Mouse (Mus musculus) midbrain, embryonic 14.5 days (tissue): ENCODE measurements around the gene Rdm1. TPM values are rescaled to one million over a fixed set of nuclear protein-coding genes. Genes with fewer than 3 reads are reported as not detected.
"Not testable (repeated sequence)": the region's sequence is repeated elsewhere in the genome, so short reads cannot be mapped to it uniquely, and the experiment has no call there.

ENCODE experiments used
- ATAC-seq: fragments of 200-750 bp; cut with Nextera tagmentation; 2 replicates; pipeline ENCODE4 v1.8.0; 2017; ENCODE audit warnings: moderate number of reproducible peaks, moderate library complexity; ENCODE audit not compliant: low FRiP score, low TSS enrichment
- DNase-seq: peaks from one replicate; pipeline ENCODE4 v3.0.0-alpha.2; 2015
- H3K27ac ChIP-seq: fragments of 300-500 bp; sonication (generic); replicated peaks from 2 replicates; pipeline ENCODE4 v1.5.1; 2014; ENCODE audit warnings: mild to moderate bottlenecking, low read depth, low read length, moderate library complexity
- H3K27me3 ChIP-seq: fragments of 300-500 bp; sonication (generic); 2 replicates; pipeline ENCODE4 v1.6.1; 2014; ENCODE audit warnings: low read length, control low read depth, mixed read lengths; ENCODE audit not compliant: control insufficient read depth, insufficient read depth
- H3K36me3 ChIP-seq: fragments of 300-500 bp; sonication (generic); 2 replicates; pipeline ENCODE4 v1.6.1; 2014; ENCODE audit warnings: low read length, control low read depth; ENCODE audit not compliant: control insufficient read depth, insufficient read depth
- H3K4me1 ChIP-seq: fragments of 300-500 bp; sonication (generic); 2 replicates; pipeline ENCODE4 v1.6.1; 2014; ENCODE audit warnings: mild to moderate bottlenecking, antibody characterized with exemption, low read length, control low read depth; ENCODE audit not compliant: control insufficient read depth, insufficient read depth
- H3K4me2 ChIP-seq: fragments of 300-500 bp; sonication (generic); 2 replicates; pipeline ENCODE4 v1.6.1; 2014; ENCODE audit warnings: mild to moderate bottlenecking, low read length, moderate library complexity
- H3K4me3 ChIP-seq: fragments of 300-500 bp; sonication (generic); replicated peaks from 2 replicates; pipeline ENCODE4 v1.5.1; 2014; ENCODE audit warnings: low read depth, low read length
- H3K9ac ChIP-seq: fragments of 300-500 bp; sonication (generic); replicated peaks from 2 replicates; pipeline ENCODE4 v1.6.1; 2014; ENCODE audit warnings: mild to moderate bottlenecking, low read length, moderate library complexity
- H3K9me3 ChIP-seq: fragments of 300-500 bp; sonication (generic); 2 replicates; pipeline ENCODE4 v1.6.1; 2016; ENCODE audit warnings: low read length, control low read depth, mixed read lengths; ENCODE audit not compliant: control insufficient read depth
- whole genome bisulfite sequencing: fragments of 180-500 bp; shearing (Covaris S2); extraction: QIAGEN DNeasy Blood & Tissue Kit; methylation state at CpG from one replicate; pipeline ENCODE4 v1.1.7; 2014; 5-methylcytosine and 5-hydroxymethylcytosine counted together
- polyA plus RNA-seq: library from polyadenylated mRNA; unstranded; fragments of >200 nt; fragmentation: Nextera tagmentation; extraction: Ambion mirVana; gene quantifications from 2 replicates; pipeline ENCODE4 v1.2.1, GENCODE M21; 2014

Gene Rdm1
- 13.2 and 14.0 TPM in 2 replicates for polyA plus RNA-seq

DNA sequence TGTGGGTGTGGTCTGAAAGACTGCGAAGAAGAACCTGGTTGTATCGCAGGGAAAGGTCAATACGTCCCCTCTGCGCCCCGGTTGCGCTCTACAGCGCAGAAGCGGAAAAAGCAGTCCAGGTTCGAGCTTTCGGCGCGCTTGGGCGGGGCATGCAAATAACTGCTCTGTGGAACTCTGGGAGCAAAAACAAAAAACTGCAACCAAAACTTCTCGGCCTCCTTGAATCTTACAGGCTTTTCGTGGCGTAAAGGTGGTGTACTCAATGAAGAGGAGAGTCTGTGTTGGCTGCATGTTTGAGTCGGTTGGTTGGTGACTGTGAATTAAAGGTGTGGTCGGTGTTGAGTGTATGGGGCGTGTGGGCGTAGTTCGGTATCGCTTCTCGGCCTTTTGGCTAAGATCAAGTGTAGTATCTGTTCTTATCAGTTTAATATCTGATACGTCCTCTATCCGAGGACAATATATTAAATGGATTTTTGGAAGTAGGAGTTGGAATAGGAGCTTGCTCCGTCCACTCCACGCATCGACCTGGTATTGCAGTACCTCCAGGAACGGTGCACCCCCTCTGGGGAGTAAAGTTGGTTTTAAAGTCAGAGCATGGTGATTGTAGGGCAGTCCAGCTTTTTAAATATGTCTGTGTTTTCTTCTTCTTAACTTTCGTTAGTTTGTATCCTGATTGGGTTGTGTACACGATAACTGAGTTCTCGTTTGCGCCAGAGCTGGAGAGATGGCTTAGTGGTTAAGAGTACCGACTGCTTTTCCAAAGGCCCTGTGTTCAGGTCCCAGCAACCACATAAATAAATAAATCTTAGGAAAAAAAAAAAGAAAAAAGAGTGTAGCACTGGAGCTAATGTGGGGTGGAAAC is at the start of gene Rdm1:
Gene Rdm1 (plus strand): TSS at position 201 of the 862 bp plus-strand sequence.
- no peaks in the 10 kb centered on the region for H3K9me3 ChIP-seq
- H3K4me1 ChIP-seq, result no peaks in the 10 kb centered on the region; the same call in 1 of the 2 replicates

DNA sequence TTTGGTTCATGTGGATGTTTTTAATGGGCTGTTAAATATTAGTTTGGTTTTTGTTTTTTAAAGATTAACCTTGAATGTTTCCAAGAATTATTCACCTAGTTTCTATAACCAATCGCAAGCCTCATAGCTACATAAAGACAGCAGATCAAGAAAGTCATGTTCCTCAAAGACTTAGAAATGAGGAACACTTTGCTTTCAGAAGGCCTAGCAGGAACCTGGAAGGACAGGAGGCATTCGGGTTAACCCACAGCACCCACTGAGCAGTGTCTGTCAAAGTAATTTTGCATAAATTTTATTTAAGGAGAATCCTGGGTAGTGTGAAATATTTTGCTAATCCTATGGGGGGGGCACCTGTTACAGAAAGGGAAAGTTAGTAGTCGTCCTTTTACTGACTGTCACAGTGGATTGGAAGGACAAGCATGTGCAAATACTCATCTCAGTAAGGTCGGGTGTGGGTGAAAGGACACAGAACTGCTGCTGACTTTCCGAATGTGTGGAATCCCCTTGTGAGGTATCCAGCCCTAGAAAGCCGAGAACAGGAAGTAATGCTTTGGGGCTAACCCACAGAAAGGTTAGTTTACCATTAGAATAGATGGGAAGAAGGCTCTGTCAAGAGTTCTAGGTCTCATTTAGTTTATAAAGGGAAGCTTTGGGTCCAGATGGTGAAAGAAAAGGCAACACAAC is 45.8 kb upstream of the Rdm1 start:
- ATAC-seq, result no peak
- no peak for DNase-seq
- Histone ChIP-seq H3K36me3 (peaks cover 50% of the 10 kb centered on the region), H3K4me3 (no peak overlapping the region), H3K4me2 (no peak overlapping the region), H3K27me3 (no peaks in the 10 kb centered on the region), H3K4me1 (no peaks in the 10 kb centered on the region), H3K9ac (no peak overlapping the region), H3K27ac (no peak overlapping the region), H3K9me3 (no peaks in the 10 kb centered on the region)
- WGBS, result 79% methylated on average over 6 of the region's 6 CpGs

More for the DNA sequence above, at the start of gene Rdm1:
- peak; percentile 80 for ATAC-seq
- H3K4me3 ChIP-seq, result peak within 1 kb of the TSS; percentile 57
- peak; percentile 85 for DNase-seq
- H3K9ac ChIP-seq, result peak within 1 kb of the TSS; percentile 59
- peak within 1 kb of the TSS; percentile 84 for H3K27ac ChIP-seq
- peak within 1 kb of the TSS; percentile 89 for H3K4me2 ChIP-seq
- no peaks in the 10 kb centered on the region for H3K36me3 ChIP-seq
- under 1% methylated on average over 32 of the region's 34 CpGs for WGBS
- no peaks in the 10 kb centered on the region for H3K27me3 ChIP-seq

DNA sequence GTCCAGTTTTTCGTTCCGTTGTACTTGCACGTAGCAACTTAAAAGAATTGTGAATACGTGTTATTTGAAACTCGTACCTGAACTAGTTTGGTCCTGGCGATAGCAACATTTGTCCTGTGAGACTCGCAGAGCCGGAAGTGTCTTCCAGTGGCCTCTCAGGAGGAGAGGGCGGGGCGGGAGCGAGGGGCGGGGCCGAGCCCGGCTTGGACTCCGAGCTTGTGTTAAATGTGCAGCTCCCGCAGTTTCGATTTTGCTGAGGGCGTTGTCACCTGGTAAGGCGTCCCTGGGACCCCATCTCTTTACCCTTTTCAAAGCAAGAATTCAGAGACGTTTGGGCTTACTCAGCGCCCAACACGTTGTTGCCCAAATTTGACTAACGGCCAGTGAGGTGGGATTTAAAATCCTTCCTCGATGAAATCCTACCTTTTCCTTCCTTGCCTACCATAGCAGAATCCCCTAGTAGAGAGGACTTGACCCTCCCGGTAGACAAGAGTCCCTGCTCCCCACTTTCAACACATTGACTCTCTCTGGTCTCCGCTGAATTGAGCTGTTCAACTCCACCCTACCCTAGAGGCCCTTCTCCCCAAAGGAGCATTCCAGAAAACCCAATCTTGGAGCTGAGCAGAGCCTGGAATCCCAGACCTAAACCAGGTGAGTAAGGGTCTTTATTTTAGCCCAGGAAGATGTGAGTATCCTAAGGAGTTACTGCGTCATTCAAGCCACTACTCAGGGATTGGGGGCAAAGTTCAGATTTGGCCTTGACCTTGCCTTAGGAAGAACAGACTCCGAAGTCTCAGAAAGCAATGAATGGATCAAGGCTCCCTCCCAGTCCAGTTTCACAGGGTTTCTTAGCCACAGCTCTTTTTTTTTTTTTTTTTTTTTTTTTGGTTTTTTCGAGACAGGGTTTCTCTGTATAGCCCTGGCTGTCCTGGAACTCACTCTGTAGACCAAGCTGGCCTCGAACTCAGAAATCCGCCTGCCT is 44.6 kb upstream of the Rdm1 start, which contains the start of gene Tmem106a:
Gene Tmem106a (plus strand): TSS at position 189 of the 982 bp plus-strand sequence.
- Histone ChIP-seq H3K27ac (no peak within 1 kb of the TSS), H3K4me2 (peak within 1 kb of the TSS; percentile 36), H3K36me3 (peaks cover 42% of the 10 kb centered on the region), H3K27me3 (no peaks in the 10 kb centered on the region), H3K4me3 (no peak within 1 kb of the TSS), H3K9ac (0 out of 2 replicates have a peak within 1 kb of the TSS, but pooled peaks have one; percentile 6), H3K9me3 (no peaks in the 10 kb centered on the region), H3K4me1 (no peaks in the 10 kb centered on the region)
- ATAC-seq (no peak), DNase-seq (peak; percentile 70)
- WGBS, result 19% methylated on average over 30 of the region's 31 CpGs

DNA sequence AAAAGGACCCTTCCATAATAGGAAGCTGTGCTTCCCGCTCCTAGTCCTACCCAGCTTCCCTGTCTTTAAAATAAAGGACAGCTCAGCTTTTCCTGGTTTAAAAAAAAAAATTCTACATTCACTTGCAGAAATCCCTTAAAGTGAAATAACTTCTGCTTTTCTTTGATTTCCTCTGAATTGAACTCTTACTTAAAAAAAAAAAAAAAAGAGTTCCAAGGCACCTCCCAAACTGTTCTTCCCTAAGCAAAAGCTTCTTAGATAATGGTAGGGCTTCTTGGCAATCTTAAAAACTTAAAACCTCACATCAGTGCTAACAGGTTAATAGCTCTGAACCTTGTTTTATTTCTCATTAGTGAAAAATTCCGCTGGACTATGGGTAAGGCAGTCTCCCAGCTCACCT is 43.8 kb upstream of the Rdm1 start:
- 87% methylated on average over 2 of the region's 2 CpGs for WGBS
- Histone ChIP-seq H3K9ac (no peak overlapping the region), H3K4me1 (no peaks in the 10 kb centered on the region), H3K27ac (no peak overlapping the region), H3K4me2 (no peak overlapping the region), H3K4me3 (no peak overlapping the region), H3K9me3 (no peaks in the 10 kb centered on the region), H3K36me3 (peaks cover 34% of the 10 kb centered on the region), H3K27me3 (no peaks in the 10 kb centered on the region)
- DNase-seq, result no peak
- no peak for ATAC-seq

DNA sequence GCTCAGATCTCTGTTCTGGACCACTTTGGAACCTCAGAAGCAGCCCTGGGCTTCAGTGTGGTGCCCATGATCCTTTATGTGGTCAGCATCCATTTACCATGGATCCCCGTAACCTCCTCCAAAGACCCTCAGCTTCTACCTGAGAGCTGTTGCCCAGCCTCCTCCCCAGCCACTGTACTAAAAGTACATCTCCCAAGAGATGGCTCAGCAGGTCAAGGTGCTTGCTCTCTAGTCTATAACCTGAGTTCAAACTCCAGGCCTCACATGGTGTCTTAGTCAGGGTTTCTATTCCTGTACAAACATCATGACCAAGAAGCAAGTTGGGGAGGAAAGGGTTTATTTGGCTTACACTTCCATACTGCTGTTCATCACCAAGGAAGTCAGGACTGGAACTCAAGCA is 42.0 kb upstream of the Rdm1 start:
- 93% methylated on average over 1 of the region's 1 CpGs for WGBS
- not testable (repeated sequence) for H3K9me3 ChIP-seq, H3K27ac ChIP-seq, H3K4me3 ChIP-seq, ATAC-seq, H3K27me3 ChIP-seq, H3K4me2 ChIP-seq, H3K9ac ChIP-seq, H3K4me1 ChIP-seq, DNase-seq
- H3K36me3 ChIP-seq, result peaks cover 15% of the 10 kb centered on the region

DNA sequence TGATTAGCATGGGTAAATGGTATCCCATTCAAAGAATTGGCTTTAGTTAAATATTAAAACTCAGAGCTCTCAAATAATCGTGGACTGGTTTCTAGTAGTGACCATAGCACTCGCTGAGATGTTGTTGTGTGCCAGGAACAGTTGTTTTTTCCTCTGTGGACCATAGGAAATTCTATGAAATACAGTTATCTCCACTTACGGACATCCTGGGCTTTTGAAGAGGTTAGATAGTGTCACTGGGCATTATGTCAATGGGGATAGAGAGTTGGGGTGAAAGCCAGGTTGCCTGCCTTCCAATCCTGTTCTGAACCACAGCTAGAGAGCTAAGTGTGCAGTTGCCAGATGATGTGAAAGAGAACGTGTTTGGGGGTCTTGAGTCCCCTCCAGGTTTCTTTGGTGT is 41.2 kb upstream of the Rdm1 start:
- DNase-seq (no peak), ATAC-seq (no peak)
- H3K27me3 ChIP-seq, result no peaks in the 10 kb centered on the region
- H3K36me3 ChIP-seq, result peaks cover 8% of the 10 kb centered on the region
- H3K4me1 ChIP-seq, result no peaks in the 10 kb centered on the region
- no peak overlapping the region for H3K9ac ChIP-seq
- 83% methylated on average over 4 of the region's 4 CpGs for WGBS
- H3K4me3 ChIP-seq, result no peak overlapping the region
- no peaks in the 10 kb centered on the region for H3K9me3 ChIP-seq
- H3K4me2 ChIP-seq, result no peak overlapping the region
- H3K27ac ChIP-seq, result no peak overlapping the region

DNA sequence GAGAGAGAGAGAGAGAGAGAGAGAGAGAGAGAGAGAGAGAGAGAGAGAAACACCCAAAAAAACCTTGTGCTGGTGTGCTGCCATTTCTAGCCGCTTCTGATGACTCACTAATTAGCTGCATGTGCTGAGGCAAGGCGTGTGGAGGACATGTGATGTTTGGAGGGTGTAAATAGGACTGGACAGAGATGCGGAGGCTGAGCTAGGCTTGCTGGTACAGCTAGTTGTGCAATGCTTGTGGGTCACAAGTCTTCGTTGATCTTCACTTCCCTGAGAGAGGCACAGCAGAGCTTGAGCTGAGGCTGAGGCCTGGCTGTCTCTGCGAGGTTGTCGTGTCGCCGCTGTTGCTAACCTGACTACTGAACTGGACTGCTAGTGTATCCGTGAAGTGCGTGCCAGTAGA is 39.3 kb upstream of the Rdm1 start:
- Histone ChIP-seq H3K4me2 (no peak overlapping the region), H3K9ac (no peak overlapping the region), H3K36me3 (0 out of 2 replicates have a peak, but pooled peaks cover 4% of the 10 kb centered on the region), H3K4me3 (no peak overlapping the region), H3K9me3 (no peaks in the 10 kb centered on the region), H3K4me1 (no peaks in the 10 kb centered on the region), H3K27me3 (no peaks in the 10 kb centered on the region), H3K27ac (no peak overlapping the region)
- ATAC-seq, result no peak
- 91% methylated on average over 10 of the region's 10 CpGs for WGBS
- no peak for DNase-seq

DNA sequence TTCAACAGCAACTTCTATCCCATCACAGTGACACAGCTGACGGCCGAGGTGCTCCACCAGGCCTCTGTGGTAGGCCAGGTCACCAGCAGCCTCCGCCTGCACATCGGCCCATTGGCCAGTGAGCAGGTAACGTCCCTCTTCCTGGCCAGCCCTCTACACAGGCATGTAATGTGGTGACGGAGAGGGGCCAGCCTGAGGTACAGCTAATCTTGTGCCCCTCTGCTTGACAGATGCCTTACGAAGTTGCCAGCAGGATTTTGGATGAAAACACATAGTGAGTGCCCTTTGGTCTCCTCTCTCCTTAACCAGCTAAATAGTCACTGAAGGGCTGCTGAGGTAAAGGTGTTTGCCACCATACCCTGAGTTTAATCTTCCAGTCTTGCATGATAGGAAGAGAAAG is 38.1 kb upstream of the Rdm1 start:
- Histone ChIP-seq H3K36me3 (0 out of 2 replicates have a peak, but pooled peaks cover 4% of the 10 kb centered on the region), H3K27ac (no peak overlapping the region), H3K4me1 (no peaks in the 10 kb centered on the region), H3K4me2 (no peak overlapping the region), H3K9ac (no peak overlapping the region), H3K9me3 (no peaks in the 10 kb centered on the region), H3K4me3 (no peak overlapping the region), H3K27me3 (no peaks in the 10 kb centered on the region)
- DNase-seq, result no peak
- no peak for ATAC-seq
- WGBS, result 92% methylated on average over 7 of the region's 7 CpGs
